Mouse (Mus musculus): Measurements from ENCODE around the gene Crhbp.

Gene Crhbp

GRCm38 (mm10) chr13:95418575-95419203 is 26.0 kb downstream of the Crhbp start:
- no peak for DNase-seq

- DNase-seq = no peak
Observed at GRCm38 (mm10) chr13:95412257-95412656, 32.5 kb downstream of the Crhbp start.

DNA sequence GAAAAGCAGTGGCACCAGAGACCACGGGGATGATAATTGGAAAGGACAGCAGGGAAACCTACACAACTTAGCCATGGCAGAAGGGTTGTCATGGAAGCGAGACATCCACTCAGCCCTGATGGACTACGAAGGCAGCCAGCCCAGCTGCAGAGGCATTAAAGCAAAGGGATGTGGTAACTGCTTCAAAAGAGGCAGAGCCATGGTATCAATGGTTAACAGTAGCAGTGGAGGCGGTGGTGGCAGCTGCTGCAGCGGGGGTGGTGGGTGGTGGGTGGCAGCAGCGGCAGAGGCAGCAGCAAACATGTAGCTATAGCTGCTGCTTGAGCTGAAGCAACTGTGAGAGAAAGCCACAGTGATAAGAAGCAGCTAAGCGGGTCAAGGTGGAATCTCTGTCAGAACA is 51.5 kb downstream of the Crhbp start:
- DNase-seq = no peak

DNA sequence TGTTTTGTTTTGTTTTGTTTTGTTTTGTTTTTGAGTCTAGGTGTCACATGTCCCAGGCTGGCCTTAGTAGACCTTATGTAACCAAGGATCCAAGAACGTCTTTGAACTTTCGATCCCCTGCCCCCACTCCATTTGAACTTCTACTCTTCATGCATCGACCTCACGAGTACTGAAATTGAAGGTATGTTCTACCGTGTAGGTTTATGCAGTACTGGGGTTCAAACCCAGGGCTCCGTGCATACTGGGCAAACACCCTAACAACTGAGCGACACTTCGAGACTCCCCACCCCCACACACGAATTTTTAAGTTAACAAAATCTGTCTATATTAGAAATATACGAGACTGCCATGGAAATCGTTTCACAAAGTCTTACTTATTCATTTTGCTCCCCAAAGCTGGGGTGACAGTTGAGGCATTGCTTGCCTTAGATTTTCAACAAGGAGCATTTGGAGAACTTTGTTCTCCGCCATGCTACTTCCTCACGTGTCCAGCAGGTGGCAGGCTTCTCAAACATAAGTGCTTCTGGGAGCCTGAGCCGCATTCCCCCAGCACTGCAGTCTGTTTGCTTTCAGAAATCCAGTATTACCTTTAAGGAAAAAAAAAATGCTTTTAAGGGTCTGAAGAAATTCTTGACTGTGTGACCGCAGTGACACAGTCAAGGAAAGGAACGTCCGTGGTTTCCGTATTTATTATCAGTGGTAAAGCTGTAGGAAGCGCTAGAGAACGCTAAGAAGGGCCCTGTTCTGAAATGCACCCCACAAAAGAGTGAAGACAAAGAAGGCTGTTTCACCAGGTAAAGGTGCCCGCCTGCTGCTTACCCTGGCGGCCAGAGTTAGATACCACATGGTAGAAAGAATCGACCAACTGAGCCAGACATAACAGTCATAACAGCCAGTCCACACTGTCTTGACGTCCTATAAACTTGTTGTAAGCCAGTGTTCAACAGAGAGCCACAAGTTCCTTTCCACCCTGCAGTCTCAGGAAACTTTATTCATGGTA is 54.6 kb downstream of the Crhbp start:
- DNase-seq = peak; percentile 88

- DNase-seq = no peak
Observed at GRCm38 (mm10) chr13:95388226-95388625, 56.5 kb downstream of the Crhbp start.

- DNase-seq = no peak
Observed at GRCm38 (mm10) chr13:95382418-95382817, 62.3 kb downstream of the Crhbp start.

Data from embryo, embryonic 11 days (tissue).